Mouse (Mus musculus) kidney, adult 2 months (tissue): ENCODE results near the gene Cd68. TPM values are rescaled to one million over a fixed set of nuclear protein-coding genes. Genes with fewer than 3 reads are reported as not detected.
"Not testable (repeated sequence)": the region's sequence is repeated elsewhere in the genome, so short reads cannot be mapped to it uniquely, and the experiment has no call there.

Experiments used
- DNase-seq: peaks from one replicate; pipeline ENCODE4 v3.0.0; 2021
- H3K27ac ChIP-seq: fragments of 200-500 bp; 2 replicates; pipeline ENCODE4 v1.5.1; 2012; ENCODE audit warnings: low read depth, low read length, control low read depth, inconsistent platforms; ENCODE audit not compliant: insufficient read depth
- H3K27me3 ChIP-seq: fragments of 200-500 bp; replicated peaks from 2 replicates; pipeline ENCODE4 v1.6.1; 2012; ENCODE audit warnings: mild to moderate bottlenecking, moderate library complexity, low read length, inconsistent platforms; ENCODE audit not compliant: control insufficient read depth, insufficient read depth
- H3K36me3 ChIP-seq: fragments of 200-500 bp; 2 replicates; pipeline ENCODE4 v1.6.1; 2012; ENCODE audit warnings: mild to moderate bottlenecking, moderate library complexity, low read length, inconsistent platforms; ENCODE audit not compliant: control insufficient read depth, insufficient read depth
- H3K4me1 ChIP-seq: fragments of 200-500 bp; 2 replicates; pipeline ENCODE4 v1.6.1; 2011; ENCODE audit warnings: low read length; ENCODE audit not compliant: control insufficient read depth, insufficient read depth
- H3K4me3 ChIP-seq: fragments of 200-500 bp; 2 replicates; pipeline ENCODE4 v1.5.1; 2011; ENCODE audit warnings: mild to moderate bottlenecking, low read depth, low read length, control low read depth; ENCODE audit not compliant: insufficient read depth
- CTCF ChIP-seq: fragments of 200-500 bp; conservative IDR thresholded peaks from 2 replicates; pipeline ENCODE4 v1.5.1; 2011; ENCODE audit warnings: low read depth, mild to moderate bottlenecking, control low read depth, low read length, moderate library complexity, mixed read lengths; ENCODE audit not compliant: insufficient read depth, insufficient read length
- POLR2A ChIP-seq: fragments of 200-500 bp; IDR thresholded peaks from one replicate; pipeline ENCODE4 v1.6.1; 2011; ENCODE audit warnings: low read depth, low read length, control low read depth
- WGBS: fragments of 180-500 bp; shearing (Covaris S2); methylation state at CpG from one replicate; pipeline ENCODE4 v1.1.7; 2018; 5-methylcytosine and 5-hydroxymethylcytosine counted together
- polyA plus RNA-seq: library from polyadenylated mRNA; depleted of rRNA; stranded (reverse); fragments of >200 nt; gene quantifications from 2 replicates; pipeline ENCODE4 v1.2.3, GENCODE M21; 2012; rRNA removed

Gene Cd68
- polyA plus RNA-seq, 1 experiment = 10.7 TPM

DNA sequence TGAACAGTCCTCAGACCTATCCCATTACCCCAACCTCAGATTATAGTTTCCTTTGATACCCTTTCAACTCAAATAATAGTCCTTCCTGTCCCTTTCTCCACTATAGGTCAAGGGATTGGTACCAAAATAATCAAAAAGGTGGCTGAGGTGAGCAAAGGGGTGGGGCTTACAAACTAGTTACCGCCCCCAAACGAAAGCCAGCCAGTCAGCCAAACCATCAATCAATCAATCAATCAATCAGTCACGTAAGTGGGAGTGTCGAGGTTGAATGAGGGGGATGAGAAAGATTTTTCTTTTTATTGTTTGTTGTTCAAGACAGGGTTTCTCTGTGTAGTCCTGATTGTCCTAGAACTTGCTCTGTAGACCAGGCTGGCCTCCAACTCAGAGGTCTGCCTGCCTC, 42.9 kb downstream of the Cd68 start:
- WGBS = 78% methylated on average over 4 of the region's 4 CpGs
- Histone ChIP-seq H3K27me3 (no peaks in the 10 kb centered on the region), H3K4me3 (no peak overlapping the region), H3K27ac (no peak overlapping the region), H3K4me1 (no peaks in the 10 kb centered on the region; the same call in 1 of the 2 replicates), H3K36me3 (no peaks in the 10 kb centered on the region)
- no peak for DNase-seq
- TF ChIP-seq POLR2A = no peak
- no peak for TF ChIP-seq CTCF

GRCm38 (mm10) chr11:69622406-69622805, 43.5 kb downstream of the Cd68 start:
- Histone ChIP-seq H3K27ac (no peak overlapping the region), H3K36me3 (no peaks in the 10 kb centered on the region), H3K4me1 (no peaks in the 10 kb centered on the region; the same call in 1 of the 2 replicates), H3K4me3 (peak overlapping the region; percentile 56), H3K27me3 (no peaks in the 10 kb centered on the region)
- WGBS = 16% methylated on average over 6 of the region's 6 CpGs
- DNase-seq = peak; percentile 27
- no peak for TF ChIP-seq POLR2A
- no peak for TF ChIP-seq CTCF

DNA sequence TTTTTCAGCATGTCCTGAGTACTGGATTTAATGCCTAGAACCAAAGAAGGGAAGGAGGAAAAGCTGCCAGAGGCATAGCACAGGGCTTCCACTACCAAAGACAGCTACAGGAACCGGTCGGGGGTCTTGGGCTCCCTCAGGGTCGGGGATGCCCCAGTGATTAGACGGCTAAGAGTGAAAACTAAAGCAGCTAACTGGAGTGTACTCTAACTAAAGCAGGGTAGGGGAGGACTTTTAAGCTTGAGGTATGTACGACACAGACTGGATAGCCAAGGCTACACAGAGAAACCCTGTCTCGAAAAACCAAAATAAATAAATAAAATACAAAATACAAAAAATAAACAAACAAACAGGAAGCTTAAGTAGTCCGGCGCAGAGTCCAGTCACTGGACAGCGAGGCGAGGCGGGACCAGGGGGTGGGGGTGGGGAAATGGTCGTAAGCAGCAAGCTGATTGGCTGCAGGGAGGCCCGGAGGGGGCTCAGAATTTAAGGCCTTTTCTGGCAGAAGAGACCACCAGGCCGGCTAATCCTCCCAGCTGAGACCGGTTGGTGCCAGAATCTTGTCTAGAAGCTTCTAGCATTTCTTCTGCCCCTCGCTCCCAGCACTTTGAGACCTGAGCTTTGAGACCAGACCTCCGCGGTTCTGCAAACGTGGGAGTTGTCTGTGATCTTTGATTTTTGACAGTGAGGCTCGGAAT, 44.2 kb downstream of the Cd68 start, which contains the start of gene Sat2:
TSS of gene Sat2 (plus strand) at position 454 of the 698 bp plus-strand sequence.
- WGBS = under 1% methylated on average over 20 of the region's 20 CpGs
- Histone ChIP-seq H3K27me3 (no peaks in the 10 kb centered on the region), H3K4me1 (no peaks in the 10 kb centered on the region; the same call in 1 of the 2 replicates), H3K27ac (peak within 1 kb of the TSS; percentile 37), H3K4me3 (peak within 1 kb of the TSS; percentile 56), H3K36me3 (no peaks in the 10 kb centered on the region)
- TF ChIP-seq CTCF (no peak), POLR2A (no peak)
- peak; percentile 73 for DNase-seq

GRCm38 (mm10) chr11:69620394-69621081, 45.4 kb downstream of the Cd68 start:
- Histone ChIP-seq H3K36me3 (no peaks in the 10 kb centered on the region), H3K4me3 (no peak overlapping the region), H3K27ac (no peak overlapping the region), H3K4me1 (no peaks in the 10 kb centered on the region; the same call in 1 of the 2 replicates), H3K27me3 (no peaks in the 10 kb centered on the region)
- no peak for DNase-seq
- no peak for TF ChIP-seq CTCF
- no peak for TF ChIP-seq POLR2A
- 81% methylated on average over 7 of the region's 7 CpGs for WGBS

DNA sequence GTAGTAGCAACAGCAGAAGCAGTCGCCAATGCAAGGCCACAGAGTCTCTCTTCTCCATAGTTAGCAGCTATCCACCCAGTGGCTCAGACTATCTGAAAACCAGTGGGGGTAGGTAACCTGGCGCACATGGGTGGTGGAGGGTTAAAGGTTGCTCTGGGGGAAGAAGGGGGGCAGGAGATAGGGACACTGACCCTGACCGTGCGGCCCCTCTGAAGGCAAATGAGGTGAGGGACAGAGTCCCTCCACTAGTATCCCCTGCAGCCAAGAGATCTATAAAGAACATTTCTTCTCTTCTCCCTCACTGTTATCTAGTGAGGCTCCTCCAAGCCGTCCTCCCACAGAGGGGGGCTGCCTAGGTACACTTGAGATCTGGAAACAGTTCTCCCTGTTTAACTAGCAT, 48.1 kb downstream of the Cd68 start, which contains the start of gene Shbg:
TSS of gene Shbg (minus strand) at position 101 of the 400 bp plus-strand sequence.
- no peak within 1 kb of the TSS for H3K27ac ChIP-seq
- peaks cover 2% of the 10 kb centered on the region; the same call in 1 of the 2 replicates for H3K4me1 ChIP-seq
- 49% methylated on average over 5 of the region's 5 CpGs for WGBS
- TF ChIP-seq POLR2A = no peak
- no peak within 1 kb of the TSS for H3K4me3 ChIP-seq
- H3K36me3 ChIP-seq = no peaks in the 10 kb centered on the region
- DNase-seq = no peak
- no peaks in the 10 kb centered on the region for H3K27me3 ChIP-seq

- WGBS = 33% methylated on average over 10 of the region's 10 CpGs
- Histone ChIP-seq H3K27ac (no peak overlapping the region), H3K4me1 (peaks cover 2% of the 10 kb centered on the region; the same call in 1 of the 2 replicates), H3K36me3 (no peaks in the 10 kb centered on the region), H3K27me3 (no peaks in the 10 kb centered on the region), H3K4me3 (no peak overlapping the region)
- TF ChIP-seq POLR2A (no peak), CTCF (no peak)
- DNase-seq = no peak
Measured at GRCm38 (mm10) chr11:69616781-69617180, 49.2 kb downstream of the Cd68 start.

GRCm38 (mm10) chr11:69614257-69614588, 51.7 kb downstream of the Cd68 start:
- not testable (repeated sequence) for H3K27ac ChIP-seq, DNase-seq, H3K36me3 ChIP-seq, H3K4me1 ChIP-seq, H3K27me3 ChIP-seq, H3K4me3 ChIP-seq
- WGBS = 45% methylated on average over 11 of the region's 11 CpGs

Other genes starting within 250 kb of the Cd68 start
- gene Dnah2, start 117.0 kb downstream of the Cd68 start, polyA plus RNA-seq = 0.50 and 0.73 TPM in 2 replicates
- gene Efnb3, start 105.9 kb downstream of the Cd68 start, polyA plus RNA-seq = 0.81 and 0.84 TPM in 2 replicates
- 19.8 and 20.7 TPM in 2 replicates for gene Wrap53, start 85.9 kb downstream of the Cd68 start, polyA plus RNA-seq
- gene Trp53, start 85.8 kb downstream of the Cd68 start, polyA plus RNA-seq = 48.5 and 55.0 TPM in 2 replicates
- 20.0 and 22.5 TPM in 2 replicates for gene Atp1b2, start 60.2 kb downstream of the Cd68 start, polyA plus RNA-seq
- gene Shbg, start 48.2 kb downstream of the Cd68 start, polyA plus RNA-seq = 0.42 and 0.48 TPM in 2 replicates
- 16.7 and 18.8 TPM in 2 replicates for gene Sat2, start 44.1 kb downstream of the Cd68 start, polyA plus RNA-seq
- 49.9 and 50.8 TPM in 2 replicates for gene Fxr2, start 33.2 kb downstream of the Cd68 start, polyA plus RNA-seq
- gene Sox15, start 10.8 kb downstream of the Cd68 start, polyA plus RNA-seq = 0.58 and 0.70 TPM in 2 replicates
- 143 and 147 TPM in 2 replicates for gene Mpdu1, start 3.5 kb downstream of the Cd68 start, polyA plus RNA-seq
- gene Eif4a1, start 6.3 kb upstream of the Cd68 start, polyA plus RNA-seq = 200 and 244 TPM in 2 replicates
- gene Senp3, start 15.9 kb upstream of the Cd68 start, polyA plus RNA-seq = 41.8 and 43.5 TPM in 2 replicates
- gene Tnfsf13, start 19.6 kb upstream of the Cd68 start, polyA plus RNA-seq = 3.8 and 4.1 TPM in 2 replicates
- gene Tnfsf12, start 29.7 kb upstream of the Cd68 start, polyA plus RNA-seq = 55.5 and 65.1 TPM in 2 replicates
- gene Tnfsfm13, start 29.9 kb upstream of the Cd68 start, polyA plus RNA-seq = 11.0 and 11.6 TPM in 2 replicates
- gene Polr2a, start 92.5 kb upstream of the Cd68 start, polyA plus RNA-seq = 25.3 and 37.8 TPM in 2 replicates
- gene Slc35g3, start 95.8 kb upstream of the Cd68 start, polyA plus RNA-seq = 0.05 and 0.10 TPM in 2 replicates
- gene Zbtb4, start 99.8 kb upstream of the Cd68 start, polyA plus RNA-seq = 22.3 and 24.4 TPM in 2 replicates
- 11.9 and 14.3 TPM in 2 replicates for gene Chrnb1, start 129.8 kb upstream of the Cd68 start, polyA plus RNA-seq
- gene Fgf11, start 135.7 kb upstream of the Cd68 start, polyA plus RNA-seq = 2.6 and 3.3 TPM in 2 replicates
- 19.2 and 22.4 TPM in 2 replicates for gene Tmem102, start 139.5 kb upstream of the Cd68 start, polyA plus RNA-seq
- gene Gm39566, start 149.1 kb upstream of the Cd68 start, polyA plus RNA-seq = 0.02 and 0.04 TPM in 2 replicates
- gene Spem2, start 152.3 kb upstream of the Cd68 start, polyA plus RNA-seq = 0.20 and 0.26 TPM in 2 replicates
- gene Spem1, start 156.0 kb upstream of the Cd68 start, polyA plus RNA-seq = 0.28 and 0.38 TPM in 2 replicates
- gene Nlgn2, start 171.6 kb upstream of the Cd68 start, polyA plus RNA-seq = 6.4 and 7.8 TPM in 2 replicates
- gene Tmem256, start 172.4 kb upstream of the Cd68 start, polyA plus RNA-seq = 513 and 551 TPM in 2 replicates
- gene Plscr3, start 180.2 kb upstream of the Cd68 start, polyA plus RNA-seq = 57.1 and 63.9 TPM in 2 replicates
- 7.9 and 9.3 TPM in 2 replicates for gene Tnk1, start 192.6 kb upstream of the Cd68 start, polyA plus RNA-seq
- not detected in 2 replicates for gene Tmem95, start 211.9 kb upstream of the Cd68 start, polyA plus RNA-seq
- 4.8 TPM in 2 replicates for gene Kctd11, start 215.3 kb upstream of the Cd68 start, polyA plus RNA-seq
- gene Acap1, start 229.4 kb upstream of the Cd68 start, polyA plus RNA-seq = 1.7 and 6.1 TPM in 2 replicates
- 0.94 and 0.99 TPM in 2 replicates for gene 2810408A11Rik, start 234.8 kb upstream of the Cd68 start, polyA plus RNA-seq
- gene Neurl4, start 234.9 kb upstream of the Cd68 start, polyA plus RNA-seq = 72.0 and 80.1 TPM in 2 replicates
- 72.9 and 75.5 TPM in 2 replicates for gene Gps2, start 247.7 kb upstream of the Cd68 start, polyA plus RNA-seq